Mouse (Mus musculus) urinary bladder, postnatal 14 days (tissue): ENCODE data around the gene Wbp4.
"Not testable (repeated sequence)": the region's sequence is repeated elsewhere in the genome, so short reads cannot be mapped to it uniquely, and the experiment has no call there.

ENCODE experiments used
- DNase-seq: peaks from one replicate; pipeline ENCODE4 v3.0.0; 2021; ENCODE audit warnings: low spot score

Wbp4 gene

DNA sequence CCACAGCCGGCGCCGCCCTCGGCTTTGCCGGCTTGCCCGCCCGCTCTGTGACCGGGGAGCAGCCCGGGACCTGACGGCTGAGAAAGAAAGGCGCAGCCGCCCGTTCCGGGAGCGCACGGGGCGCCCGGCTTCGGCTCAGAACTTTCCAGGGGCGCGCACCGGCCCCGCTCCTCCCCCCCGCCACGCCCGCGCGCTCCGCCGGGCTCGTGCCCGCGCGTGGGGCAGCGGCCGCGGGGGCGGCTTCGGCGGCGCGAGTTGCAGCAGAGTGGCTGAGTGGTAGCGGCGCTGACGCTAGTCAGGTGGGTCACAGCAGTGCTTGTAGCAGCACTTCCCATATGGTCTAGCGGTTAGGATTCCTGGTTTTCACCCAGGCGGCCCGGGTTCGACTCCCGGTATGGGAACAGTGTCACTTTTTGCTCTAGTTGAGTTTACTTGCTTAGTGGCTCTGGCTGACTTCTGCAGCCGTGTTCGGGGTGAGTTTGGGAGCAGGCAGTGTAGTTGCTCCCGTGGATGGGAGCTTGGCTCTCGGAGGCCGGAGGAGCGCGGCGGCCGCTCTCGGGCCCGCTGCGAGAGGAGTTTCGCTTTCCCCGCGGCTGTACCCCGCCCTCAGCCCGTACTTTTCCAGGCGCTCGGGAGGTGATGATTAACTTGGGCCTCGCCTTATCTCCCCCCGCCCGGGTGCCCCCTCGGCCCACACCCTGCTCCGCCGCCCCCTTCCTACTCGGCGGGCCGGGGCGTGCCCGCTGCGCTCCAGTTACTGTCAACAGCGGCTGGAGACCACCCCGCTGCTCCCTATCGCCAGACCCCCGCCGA is at the start of gene Wbp4:
Gene Wbp4, minus strand, starts transcription at position 182 of the 813 bp plus-strand sequence.
- peak; percentile 87 for DNase-seq

DNA sequence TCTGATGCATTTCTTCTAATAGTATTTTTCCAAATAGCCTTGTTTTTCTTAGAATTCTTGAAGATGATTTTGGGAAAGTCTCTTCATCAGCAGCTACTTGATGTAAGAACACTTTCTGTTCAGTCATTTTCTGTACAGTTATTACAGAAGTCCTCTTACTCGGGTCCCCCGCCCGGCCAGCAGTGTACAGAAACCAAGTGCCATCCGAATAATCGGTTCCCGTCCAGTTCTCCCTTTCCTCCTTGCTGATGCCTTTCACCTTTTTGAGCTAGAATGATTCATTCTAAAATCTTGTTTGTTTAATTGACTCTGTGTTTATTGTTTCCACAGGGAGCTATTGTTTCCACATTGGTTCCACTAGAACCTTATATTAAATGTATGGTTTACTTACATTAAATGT is 49.4 kb upstream of the Wbp4 start:
- DNase-seq, result no peak

DNA sequence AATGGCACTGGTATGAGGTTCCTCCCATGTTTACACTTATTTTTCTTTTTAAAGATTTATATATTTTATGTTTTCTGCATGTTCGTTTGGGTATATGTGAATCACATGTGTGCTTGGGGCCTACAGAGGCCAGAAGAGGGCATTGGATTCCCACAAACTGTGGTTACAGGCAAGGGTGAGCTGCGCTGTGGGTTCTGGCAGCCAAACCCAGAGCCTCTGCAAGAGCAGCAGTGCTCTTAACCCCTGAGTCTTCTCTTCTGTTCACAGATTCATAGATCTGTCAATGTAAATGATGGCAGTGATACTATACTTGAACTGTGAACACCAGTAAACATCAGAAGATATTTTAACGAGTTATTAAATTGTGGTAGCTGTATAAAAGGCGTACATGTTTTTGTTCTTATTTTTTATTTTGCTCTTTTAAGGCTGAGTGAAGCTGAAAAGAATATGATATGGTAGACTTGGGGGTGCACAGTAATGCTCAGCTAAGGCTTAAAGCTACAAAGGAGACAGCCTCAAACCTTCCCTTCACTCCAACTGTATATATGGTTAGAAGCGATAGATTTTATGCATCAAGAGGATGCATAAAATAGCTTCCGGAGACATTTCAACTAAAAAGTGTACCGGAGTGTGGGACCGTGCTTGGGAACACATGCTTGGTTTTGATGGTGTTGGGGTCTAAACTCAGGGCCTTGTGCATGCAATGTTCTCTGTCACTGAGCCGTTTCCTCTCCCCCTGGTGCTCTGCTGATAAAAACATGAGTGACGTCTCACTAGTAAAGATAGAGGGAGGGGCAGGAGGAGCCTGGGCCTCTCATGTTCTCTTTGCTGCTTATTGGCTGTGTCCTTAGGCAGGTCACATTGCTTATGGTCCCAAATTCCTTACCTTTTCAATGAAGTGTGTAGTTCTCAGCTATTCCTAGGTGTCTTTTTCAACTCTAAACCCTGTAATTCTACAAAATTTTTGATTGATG is 48.5 kb upstream of the Wbp4 start:
- DNase-seq, result no peak

DNA sequence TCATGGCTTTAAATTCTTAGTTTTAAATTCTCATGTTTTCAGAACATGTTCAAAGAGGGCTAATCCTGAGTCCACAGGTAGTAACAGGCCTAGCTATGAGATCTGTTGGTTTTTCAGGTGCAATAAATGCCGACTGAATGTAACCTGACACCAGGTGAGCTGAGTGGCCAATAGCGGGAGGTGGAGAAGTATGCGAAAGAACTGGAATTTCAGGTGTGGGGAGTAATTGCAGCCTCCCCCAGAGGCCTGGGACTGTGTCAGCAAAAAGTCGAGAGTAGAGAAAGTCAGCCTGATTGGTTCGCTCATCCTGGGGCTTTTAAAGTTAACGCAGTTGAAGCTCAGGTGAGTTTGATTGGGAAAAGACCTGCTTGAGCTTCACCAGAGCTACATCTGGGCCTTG is 46.4 kb upstream of the Wbp4 start:
- DNase-seq, result peak; percentile 74

DNA sequence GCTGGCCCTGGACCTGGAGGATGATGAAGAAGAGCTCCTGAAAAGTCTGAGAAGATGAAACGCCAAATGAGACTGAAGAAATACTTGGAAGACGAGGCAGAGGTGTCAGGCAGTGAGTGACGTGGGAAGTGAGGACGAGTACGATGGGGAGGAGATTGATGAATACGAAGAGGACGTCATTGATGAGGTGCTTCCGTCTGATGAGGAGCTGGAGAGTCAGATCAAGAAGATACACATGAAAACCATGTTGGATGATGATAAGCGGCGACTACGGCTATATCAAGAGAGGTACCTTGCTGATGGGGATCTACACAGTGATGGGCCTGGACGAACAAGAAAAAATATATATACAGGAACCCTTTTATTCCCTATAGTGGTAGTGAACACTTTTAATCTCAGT is 44.8 kb upstream of the Wbp4 start:
- not testable (repeated sequence) for DNase-seq

DNA sequence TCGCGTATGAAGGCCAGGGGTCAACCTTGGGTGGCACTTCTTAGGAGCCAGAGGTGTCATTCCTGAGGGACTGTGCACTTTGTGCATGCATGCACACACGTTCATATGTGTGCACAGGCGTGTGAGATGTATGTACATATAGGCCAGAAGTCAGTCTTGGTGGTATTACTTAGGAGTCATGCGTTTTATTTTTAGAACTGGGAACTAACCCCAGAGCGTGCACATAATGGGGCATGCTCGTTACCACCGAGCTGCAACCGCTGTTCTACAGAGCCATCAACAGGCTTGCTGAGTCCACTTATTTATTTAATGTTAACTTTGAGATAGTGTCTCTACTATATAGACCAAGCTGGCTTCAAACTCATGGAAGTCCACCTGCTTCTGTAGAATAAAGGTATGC is 41.1 kb upstream of the Wbp4 start:
- DNase-seq, result no peak

DNA sequence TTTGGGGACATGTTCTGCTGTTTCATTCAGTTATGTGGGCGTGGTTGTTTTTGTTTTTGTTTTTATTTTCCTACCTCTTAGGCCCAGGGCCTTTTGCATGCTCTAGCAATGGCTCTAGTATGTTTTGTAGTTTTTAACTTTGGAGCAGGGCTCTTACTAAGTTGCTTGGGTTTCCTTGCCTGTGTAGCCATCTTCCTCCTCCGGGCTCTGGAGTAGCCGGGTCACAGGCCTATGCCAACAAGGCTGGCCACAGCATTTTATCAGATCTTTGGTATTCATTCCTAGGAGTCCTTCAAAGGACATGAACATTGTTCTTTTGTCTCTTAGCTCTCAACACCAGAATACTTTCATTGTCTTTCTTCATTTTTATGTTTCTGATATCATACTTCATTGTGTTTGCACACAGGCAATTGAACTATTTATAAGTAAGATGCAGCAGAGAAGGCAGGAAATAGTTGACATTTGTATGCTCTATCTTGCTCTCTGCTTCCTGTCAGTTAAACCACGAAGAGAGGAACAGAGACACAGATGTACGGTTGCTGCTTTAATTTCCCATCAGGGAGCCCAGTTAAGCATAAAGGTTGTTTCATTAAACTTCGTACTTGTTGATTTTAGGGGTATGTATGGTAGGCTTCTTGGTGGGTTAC is 40.3 kb upstream of the Wbp4 start:
- no peak for DNase-seq

DNA sequence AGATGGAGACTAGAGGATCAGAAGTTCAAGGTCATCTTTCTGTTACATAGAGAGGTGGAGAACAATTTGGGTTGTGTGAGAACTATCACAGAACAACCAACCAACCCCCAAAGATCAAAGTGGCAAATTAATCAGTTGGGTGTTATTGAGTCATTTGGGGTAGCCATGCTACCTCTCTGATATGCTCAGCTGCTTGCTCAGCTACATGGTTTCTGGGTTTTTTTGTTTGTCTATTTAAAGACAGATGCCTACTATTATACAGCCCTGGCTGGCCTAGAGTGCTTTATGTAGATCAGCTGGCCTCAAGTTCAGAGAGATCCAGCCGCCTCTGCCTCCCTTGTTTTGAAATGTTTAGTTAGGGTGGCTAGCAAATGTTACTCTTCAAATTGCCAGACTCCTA is 39.7 kb upstream of the Wbp4 start:
- DNase-seq, result no peak

DNA sequence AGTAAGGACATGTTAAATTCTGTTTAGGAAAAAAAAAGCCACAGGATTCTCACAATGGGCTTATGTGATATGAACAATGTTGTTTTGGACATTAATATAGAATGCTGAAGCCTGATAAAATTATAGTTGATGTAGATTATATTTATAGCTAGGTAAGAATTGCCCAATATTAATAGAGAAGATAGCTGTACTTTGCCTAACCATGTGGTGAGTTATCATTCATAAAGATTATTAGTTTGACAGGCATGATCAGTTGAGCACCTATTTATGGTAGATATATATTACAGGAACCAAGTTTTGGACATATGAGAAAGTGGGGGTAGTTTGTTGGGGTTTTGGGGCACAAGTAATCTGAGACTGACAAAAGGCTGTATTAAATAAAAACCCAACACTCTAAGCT is 39.3 kb upstream of the Wbp4 start:
- no peak for DNase-seq

DNA sequence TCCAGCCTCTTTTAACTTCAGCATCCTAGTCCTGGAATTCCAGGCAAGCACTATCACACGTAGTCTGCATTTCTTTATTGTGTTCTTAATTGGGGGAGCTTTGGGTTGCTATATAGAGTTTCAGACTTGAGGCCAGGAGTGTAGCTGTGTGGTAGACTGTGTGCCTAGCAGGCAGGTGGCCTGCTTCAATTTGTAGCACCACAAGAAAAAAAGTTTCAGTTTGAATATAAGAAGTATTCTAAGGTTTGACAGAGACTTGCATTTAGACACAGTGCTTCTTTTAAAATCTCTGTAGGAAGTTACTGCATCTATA is 38.3 kb upstream of the Wbp4 start:
- no peak for DNase-seq

DNA sequence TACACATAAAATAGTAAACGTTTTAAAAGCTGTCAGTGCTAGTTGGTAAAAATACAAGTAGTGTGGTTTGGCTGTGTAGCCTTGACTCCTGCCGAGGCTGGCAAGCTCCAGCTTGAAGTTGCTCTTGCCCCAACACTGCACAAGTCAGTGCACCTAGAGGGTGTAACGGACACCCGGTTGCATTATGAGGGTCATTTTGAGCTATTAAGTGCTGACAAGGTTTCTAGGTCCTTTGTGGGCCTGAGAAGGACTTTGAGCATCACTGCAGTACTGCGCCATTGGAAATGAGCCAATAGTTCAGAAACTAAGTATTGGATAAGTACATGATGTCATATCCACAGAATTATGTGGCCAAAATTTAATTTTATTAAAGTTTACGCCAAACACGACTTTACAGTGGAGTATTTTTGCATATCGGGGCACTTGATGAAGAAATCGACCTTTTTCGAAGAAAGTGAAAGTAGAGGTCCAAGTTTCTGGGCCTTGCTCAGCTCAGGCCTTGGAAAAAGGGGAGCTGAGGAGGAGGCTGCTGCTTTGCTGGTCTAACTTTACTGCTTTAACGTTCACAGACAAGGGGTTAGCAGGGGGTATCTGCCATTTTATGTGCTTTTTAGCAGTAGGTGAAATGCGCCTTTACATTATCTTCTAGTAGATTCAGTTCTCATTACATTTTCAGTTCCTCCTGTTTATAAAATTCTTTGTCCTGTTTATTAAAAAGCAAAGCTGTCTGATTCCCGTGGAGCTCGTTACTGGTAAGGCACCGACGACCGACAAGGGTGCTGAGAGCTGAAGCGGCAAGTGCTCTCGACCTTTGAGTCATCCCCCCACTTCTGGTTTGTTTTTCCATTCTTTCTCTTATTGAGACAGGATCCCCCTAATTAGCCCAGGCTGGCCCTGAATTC is 37.7 kb upstream of the Wbp4 start:
- peak; percentile 17 for DNase-seq

DNA sequence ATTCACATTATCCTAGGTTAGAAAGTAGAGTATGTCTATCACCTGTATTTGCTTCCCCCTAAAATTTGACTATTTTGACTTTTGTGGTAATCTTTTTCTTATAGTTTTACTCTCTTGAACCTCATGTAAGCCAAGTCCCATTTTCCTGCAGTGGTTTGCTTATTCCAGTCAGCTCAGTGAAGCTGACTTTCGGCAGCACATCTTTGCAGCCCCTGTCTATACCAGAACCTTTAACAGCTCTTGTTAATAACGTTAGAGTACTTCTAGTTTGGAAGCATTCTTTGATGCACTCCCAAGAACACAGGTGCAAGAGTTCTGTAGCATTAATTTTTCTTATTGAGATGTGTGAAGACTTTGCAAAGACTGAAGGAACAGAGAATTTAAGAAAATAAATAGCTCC is 36.8 kb upstream of the Wbp4 start:
- DNase-seq, result no peak

DNA sequence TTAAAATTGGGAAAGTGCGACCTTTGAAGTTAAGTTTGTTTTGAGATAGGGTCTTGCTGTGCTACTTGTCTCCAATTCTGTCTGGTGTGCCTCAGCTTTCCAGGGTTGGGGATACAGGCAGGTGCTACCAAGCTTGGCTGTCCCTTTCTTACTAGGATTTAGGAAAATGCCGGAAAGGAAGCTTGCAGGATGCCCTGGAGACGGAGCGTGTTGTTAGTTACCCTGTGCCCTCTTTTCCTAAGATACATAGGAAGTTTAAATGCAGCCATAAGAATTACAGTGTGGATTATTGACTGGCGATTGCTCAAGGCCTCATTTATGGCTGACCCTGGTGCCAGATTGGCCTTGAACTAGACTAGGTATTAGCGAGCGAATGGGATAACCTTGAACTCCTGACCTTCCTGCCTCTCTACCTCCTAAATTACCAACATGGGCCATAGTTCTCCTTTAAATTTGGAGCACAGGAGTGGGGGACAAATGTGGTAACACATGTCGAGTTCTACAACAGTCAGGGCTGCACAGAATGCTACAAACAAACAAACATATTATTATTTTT is 35.9 kb upstream of the Wbp4 start:
- DNase-seq, result no peak

DNA sequence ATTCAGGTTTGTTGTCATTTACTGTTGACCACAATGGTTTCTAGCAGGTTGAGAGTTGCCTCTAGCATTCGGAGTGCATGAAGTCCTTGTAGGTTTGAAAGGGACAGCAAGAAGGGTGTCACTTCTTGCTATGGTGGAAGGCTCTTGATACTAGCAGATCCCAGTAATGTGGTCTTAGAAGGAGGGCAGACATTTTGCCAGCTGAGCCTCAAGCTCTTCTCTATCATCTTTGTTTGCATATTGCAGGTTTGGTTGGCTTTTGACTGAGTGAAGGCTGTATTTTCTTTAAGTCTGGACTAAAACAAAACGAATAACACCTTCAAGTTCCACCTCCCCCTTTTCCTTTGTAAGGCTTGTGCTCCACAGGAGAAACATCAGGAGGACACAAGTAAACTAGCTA is 35.4 kb upstream of the Wbp4 start:
- no peak for DNase-seq

DNA sequence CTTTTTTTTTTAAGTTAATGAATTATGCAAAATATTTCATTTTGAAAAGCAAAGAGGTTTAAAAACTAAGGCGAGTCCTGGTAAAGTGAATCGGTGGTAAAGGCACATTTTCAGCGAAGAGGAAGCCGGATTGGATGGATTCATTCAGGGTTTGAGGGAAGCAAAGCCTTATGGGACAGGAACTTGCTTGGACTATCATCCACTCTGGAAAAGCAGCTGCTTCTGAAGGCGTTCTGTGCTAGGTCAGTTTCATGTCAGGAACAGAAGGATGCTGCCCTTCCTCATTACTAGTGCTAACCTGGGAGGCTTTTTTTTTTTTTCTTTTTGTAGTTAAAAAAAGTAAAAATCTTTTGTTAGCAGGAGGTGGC is 34.9 kb upstream of the Wbp4 start:
- DNase-seq, result no peak

DNA sequence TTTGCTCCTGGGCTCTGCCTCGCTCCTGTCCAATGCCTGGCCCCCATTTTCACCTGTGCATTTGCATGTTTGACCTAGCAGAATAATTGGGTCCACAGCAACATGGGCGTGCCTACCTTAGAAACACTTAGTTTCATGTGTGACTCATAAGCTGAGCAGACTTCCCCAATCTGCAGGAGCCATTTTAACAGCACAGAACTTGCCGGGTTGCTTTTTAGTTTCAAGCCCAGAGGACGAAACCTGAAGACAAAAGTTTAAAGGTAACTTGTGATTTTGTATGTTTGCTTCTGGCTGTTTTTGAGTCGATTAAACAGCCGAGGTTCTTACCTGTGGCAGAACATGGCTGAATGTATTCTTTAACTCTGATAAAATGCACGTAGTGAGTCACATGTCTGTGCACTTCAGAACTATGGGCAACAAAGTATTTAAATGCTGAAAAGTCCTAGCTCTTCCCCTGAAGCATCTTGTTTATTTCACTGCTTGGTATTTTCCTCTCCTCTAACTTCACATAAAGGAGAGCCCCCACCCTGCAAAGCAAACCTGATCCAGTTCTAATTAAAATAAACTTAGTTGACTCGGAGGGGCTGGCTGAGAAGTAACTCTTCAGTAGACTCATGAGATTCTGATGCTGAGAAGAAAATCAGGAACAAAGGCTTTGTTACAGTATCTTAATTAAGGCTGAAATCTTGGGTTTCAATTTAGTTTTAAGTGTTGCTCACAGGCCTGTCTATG is 34.4 kb upstream of the Wbp4 start:
- DNase-seq, result peak; percentile 63

DNA sequence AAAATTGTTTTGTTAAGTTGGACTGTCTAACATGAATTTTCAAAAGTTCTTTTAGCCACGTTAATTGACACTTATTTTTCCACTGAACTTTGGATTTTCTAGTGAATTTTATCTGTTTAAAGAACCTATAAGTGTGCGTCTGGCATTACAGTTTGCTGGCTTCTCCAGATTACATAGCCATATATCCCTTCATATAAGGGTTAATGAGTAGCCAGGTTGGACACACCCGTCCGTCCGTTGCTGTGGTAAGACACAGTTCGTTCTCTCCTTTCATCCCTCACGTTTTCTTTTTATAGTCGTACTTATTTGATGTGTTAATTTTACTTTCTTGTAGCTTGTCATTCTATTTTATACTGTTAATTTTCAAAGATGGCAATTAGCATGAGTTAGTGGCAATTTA is 33.8 kb upstream of the Wbp4 start:
- no peak for DNase-seq

DNA sequence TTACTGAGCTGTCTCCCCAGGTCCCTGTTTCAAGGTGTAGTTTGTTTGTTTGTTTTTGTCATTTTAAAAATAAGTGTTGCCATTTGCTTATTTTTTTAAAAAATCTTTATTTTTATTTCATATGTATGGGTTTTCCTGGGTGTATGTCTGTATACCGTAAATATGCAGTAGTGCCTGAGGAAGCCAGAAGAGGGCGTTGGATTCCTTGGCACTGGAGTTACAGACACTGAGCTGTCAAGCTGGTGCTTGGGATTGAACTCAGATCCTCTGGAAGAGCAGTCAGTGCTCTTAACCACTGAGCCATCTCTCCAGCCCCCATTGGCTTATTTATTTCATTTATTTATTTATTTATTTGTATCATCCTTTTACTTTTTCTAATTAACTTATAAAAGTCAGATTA is 32.6 kb upstream of the Wbp4 start:
- DNase-seq, result no peak

DNA sequence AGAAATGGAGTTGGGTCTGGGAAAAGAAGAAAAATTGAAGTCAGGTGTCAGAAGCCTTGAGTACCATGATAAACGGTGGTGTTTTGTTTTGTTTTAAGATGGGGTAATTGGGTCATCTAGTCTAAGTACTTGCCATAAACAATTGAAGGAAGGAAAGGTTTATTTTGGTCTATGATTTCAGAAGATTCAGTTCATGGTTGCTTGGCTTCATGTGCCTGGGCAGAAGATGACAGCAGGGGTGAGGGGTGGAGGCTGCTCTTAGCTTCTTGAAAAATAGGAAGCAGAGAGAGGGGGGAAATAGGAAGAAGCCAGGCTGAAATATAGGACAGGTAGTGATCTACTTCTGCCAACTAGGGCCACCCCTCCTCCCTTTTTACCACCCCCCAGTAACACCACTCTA is 30.2 kb upstream of the Wbp4 start:
- no peak for DNase-seq

DNA sequence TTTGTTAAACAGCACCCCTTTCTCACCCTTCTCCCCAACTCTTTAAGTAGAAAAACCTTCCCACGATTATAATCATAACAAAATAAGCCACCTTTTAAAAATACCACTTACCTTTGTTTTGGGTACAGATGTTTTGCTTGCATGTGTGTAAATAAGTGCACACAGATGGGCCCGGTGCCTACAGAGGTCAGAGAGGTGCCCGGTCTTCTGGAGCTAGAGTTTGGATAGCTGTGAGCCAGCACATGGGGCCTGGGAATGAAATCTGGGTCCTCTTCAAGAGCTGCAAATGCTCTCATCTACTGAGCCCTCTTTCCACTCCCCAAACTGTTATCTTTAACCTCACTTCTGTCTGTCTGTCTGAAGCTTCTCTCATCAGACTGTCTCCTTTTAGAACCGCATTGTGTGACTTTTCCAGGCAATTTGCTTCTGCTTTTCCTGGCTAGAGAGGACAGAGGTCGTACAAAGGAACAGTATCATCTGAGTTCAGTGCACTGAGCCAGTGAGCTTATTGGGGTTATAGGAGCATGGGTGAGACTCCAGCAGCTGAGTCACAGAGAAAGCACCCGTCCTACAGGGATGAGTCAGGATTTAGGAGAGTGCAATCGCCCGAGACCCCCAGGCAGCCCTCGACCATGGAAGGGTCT is 27.5 kb upstream of the Wbp4 start:
- DNase-seq, result no peak
